Mouse (Mus musculus): ENCODE measurements around the gene Hnrnpk. TPM values are rescaled to one million over a fixed set of nuclear protein-coding genes. Genes with fewer than 3 reads are reported as not detected.

The Hnrnpk gene
- polyA plus RNA-seq (2015; fragmentation: Nextera tagmentation; extraction: Ambion mirVana) = 594 and 629 TPM in 2 replicates

GRCm38 (mm10) chr13:58403243-58403642, at the start of gene Hnrnpk:
Gene Hnrnpk (minus strand): TSS chr13:58403343.

DNA sequence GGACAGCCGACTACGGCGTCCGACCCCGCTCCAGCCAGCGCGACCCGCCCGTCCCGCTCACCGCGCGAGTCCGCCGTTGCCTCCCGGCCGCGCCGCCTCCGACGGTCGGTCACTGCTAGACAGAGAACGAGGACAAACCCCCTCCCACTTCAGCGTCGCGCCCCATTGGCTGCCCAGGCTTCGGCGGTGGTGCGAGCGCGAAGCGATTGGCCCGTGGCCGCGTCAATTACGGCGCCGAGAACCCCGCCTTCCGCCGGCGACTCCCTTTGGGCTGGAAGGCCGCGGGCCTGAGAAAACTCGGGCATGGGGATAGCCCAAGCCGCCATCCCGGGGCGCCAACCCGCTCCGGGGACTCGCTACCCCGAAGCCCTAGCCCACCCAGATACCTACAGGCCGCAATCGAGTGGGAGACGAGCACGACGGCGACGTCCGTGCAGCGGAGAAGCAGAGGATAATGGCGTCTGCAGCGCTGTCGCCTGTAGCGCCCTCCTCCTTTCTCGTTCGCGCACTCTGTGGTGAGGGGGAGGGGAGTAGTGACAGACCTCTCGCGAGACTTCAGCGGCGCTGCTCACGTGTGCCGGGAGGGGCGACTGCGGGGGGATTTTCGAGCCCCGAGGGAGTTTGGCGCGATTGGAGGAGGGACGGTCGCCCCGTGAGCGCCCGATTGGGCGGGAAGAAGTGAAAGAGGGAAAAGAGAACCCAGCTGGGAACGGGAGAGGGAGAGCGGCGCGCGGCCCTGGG, 970 bp downstream of the Hnrnpk start, which contains the start of gene Rmi1:
Gene Rmi1, plus strand, starts transcription at position 246 of the 741 bp plus-strand sequence.

GRCm38 (mm10) chr13:58384779-58385546, 18.2 kb downstream of the Hnrnpk start, which contains the start of gene 2210016F16Rik:
Gene 2210016F16Rik (minus strand): TSS chr13:58385225.

DNA sequence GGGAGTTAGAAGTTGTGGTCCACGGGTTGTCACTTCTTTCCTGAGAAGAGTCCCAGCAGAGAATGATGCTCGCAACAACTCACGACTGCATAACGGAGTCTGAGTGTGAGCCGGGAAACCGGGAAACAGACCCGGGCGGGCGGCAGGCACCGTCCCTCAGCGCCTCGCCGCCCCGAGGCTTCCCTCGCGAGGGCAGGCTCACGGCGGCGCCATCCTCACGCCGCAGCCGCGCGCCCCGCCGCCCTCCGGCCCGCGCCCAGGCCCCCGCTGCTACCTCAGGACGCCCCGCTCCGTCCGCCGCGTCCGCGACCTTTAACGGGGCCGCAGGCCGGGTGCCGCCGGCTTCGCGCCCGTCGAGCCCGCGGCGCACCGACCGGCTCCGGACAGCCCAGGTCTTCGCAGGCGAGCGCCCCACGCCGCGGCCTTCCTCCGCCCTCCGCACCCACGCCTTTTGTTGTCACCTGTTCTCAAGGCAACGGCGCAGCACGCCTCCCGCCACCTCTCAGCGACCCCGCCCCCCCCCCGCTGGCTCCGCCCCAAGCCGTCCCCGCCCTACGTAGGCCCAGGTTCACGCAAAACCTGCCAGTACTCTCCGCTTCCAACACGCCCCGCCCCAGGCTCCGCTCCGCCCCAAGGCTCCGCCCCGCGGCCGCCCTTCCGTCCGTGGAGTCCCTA, 44.4 kb downstream of the Hnrnpk start, which contains the start of gene Kif27:
Gene Kif27, minus strand, starts transcription at position 494 of the 675 bp plus-strand sequence.

MicroRNA genes within 50 kb of the gene (microRNA counts, 519-probe panel; counts per million panel counts)
- 88.3 counts per million for microRNA mmu-miR-7a

Other genes starting within 250 kb of the Hnrnpk start
- gene Idnk, start 245.7 kb downstream of the Hnrnpk start, polyA plus RNA-seq (2015; fragmentation: Nextera tagmentation; extraction: Ambion mirVana) = 31.5 and 38.0 TPM in 2 replicates
- 32.3 and 36.0 TPM in 2 replicates for gene Ubqln1, start 187.7 kb downstream of the Hnrnpk start, polyA plus RNA-seq (2015; fragmentation: Nextera tagmentation; extraction: Ambion mirVana)
- gene Gkap1, start 127.6 kb downstream of the Hnrnpk start, polyA plus RNA-seq (2015; fragmentation: Nextera tagmentation; extraction: Ambion mirVana) = 6.3 and 9.6 TPM in 2 replicates
- gene Kif27, start 44.2 kb downstream of the Hnrnpk start, polyA plus RNA-seq (2015; fragmentation: Nextera tagmentation; extraction: Ambion mirVana) = 0.13 and 0.23 TPM in 2 replicates
- 23.0 and 23.8 TPM in 2 replicates for gene 2210016F16Rik, start 18.1 kb downstream of the Hnrnpk start, polyA plus RNA-seq (2015; fragmentation: Nextera tagmentation; extraction: Ambion mirVana)
- gene Rmi1, start 1.1 kb downstream of the Hnrnpk start, polyA plus RNA-seq (2015; fragmentation: Nextera tagmentation; extraction: Ambion mirVana) = 18.0 and 18.7 TPM in 2 replicates
- gene Slc28a3, start 207.5 kb upstream of the Hnrnpk start, polyA plus RNA-seq (2015; fragmentation: Nextera tagmentation; extraction: Ambion mirVana) = 0.12 and 0.23 TPM in 2 replicates

Measured in spleen, postnatal 0 days (tissue).